Mouse (Mus musculus) A20 (cell line): ENCODE results near the gene Arl10.

ENCODE experiments used
- DNase-seq: peaks from one replicate; pipeline ENCODE4 v3.0.0-alpha.2; 2011; ENCODE audit warnings: low read depth, low spot score

Arl10 gene

GRCm38 (mm10) chr13:54582126-54582525 lies 7.3 kb downstream of the Arl10 start:
- DNase-seq, result no peak

- no peak for DNase-seq
These were observed 8.0 kb downstream of the Arl10 start for GRCm38 (mm10) chr13:54582860-54583259.

- DNase-seq, result no peak
These were observed 11.0 kb downstream of the Arl10 start for GRCm38 (mm10) chr13:54585831-54586230.

- DNase-seq, result no peak
These were observed 14.7 kb downstream of the Arl10 start for GRCm38 (mm10) chr13:54589414-54589995.

DNA sequence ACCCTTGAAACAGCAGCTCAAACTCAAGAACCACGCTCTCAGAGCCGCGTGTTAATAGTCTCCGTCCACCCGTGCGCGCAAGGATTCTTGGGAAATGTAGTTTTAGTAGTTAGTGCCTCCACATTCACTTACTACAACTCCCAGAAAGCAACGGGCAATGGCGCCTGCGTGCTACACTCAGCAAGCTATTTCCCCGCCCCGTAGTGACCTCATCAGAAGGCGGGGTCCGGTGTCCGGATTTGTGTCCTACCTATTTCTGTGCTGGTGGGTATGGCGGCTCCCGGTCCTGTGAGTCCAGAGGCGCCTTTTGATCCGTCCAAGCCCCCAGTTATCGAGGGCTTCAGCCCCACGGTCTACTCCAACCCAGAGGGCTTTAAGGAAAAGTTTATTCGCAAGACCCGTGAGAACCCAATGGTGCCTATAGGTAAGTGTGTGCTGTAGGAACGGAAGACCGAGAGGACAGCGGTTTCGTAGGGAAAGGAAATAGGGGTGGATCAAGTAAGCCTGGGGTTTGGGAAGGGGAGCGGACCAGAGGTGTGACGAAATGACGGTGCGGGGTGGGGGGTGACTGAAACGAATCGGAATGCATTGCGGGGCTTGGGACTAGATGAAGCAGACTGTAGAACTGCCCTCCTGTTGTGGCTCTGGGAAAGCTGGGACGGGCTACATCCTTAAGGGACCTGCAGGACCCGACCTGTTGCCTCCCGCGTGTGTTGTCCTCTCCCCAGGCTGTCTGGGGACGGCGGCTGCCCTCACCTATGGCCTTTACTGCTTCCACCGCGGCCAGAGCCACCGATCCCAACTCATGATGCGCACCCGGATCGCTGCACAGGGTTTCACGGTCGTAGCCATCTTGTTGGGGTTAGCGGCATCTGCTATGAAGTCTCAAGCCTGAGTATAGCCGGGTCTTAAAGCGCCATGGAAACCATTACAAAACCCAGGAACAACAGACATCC lies 15.5 kb downstream of the Arl10 start, which contains the start of the genes Nop16 and Higd2a:
Nop16 (minus strand) TSS at position 95 of the 956 bp plus-strand sequence.
Higd2a (plus strand) TSS at position 212 of the 956 bp plus-strand sequence.
- DNase-seq, result peak; percentile 99

- DNase-seq, result peak; percentile 74
These were observed 17.1 kb downstream of the Arl10 start for GRCm38 (mm10) chr13:54591776-54592356.

DNA sequence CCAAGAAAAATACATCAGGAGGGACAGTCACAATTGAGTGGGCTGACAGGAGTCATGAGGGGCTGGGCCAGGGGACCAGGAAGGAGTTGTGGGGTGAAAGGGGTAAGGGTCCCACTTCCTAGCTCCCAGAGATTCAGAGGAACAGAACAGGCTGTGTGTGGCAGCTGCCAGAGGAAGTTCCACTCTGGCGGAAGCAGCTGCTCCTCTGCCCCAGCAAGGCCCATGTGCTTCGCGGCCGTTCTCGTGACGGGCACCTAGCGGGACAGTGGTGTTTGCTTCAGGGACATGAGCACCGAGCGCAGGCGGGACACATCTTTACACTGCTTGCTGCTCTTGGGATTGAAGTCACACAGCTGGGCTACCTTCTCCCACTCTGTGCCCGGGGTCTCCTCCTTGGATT lies 18.8 kb downstream of the Arl10 start:
- DNase-seq, result no peak

GRCm38 (mm10) chr13:54596107-54596690 lies 21.4 kb downstream of the Arl10 start:
- DNase-seq, result no peak

GRCm38 (mm10) chr13:54596870-54597269 lies 22.1 kb downstream of the Arl10 start:
- DNase-seq, result no peak

- no peak for DNase-seq
These were observed 23.9 kb downstream of the Arl10 start for GRCm38 (mm10) chr13:54598622-54599143.

GRCm38 (mm10) chr13:54602639-54603111 lies 27.9 kb downstream of the Arl10 start:
- no peak for DNase-seq

- DNase-seq, result no peak
These were observed 28.7 kb downstream of the Arl10 start for GRCm38 (mm10) chr13:54603501-54603900.

DNA sequence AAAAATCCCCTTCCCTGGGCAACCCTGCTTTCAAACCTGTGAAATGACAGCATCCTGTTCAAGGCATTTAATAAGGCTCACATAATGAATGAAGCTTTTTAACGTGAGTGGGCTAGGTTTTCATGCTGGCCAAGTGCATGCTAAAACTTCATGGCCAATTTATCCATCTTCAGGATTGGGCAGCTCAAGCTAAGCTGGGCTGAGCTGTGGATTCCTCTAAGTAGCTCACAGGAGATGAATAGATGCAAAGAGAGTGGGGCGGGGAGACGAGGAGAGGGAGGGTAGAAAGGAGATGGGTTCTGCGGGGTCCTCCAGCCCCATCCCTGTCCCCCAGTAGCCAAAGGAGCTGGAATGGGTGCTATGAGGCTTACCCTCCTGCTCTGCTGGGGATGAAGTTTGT lies 29.4 kb downstream of the Arl10 start:
- DNase-seq, result no peak

DNA sequence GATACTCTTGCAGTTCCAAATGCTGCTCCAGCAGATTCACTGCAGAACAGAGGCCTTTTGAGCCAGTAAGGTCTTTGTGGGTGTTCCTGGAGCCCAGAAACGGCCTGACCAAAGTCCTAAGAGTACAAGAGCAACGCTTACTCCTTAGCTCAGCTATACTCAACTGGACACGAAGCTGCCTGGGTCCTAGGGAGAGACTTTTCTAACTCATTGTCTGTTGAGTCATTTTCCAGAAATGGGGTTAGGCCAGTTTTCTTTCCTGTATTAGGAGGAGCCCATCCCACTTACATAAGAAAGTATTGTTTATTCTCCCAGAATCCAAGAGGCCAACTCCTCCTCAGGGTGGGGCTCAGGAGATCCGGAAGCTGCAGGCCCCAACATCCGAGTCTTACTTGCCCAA lies 30.6 kb downstream of the Arl10 start:
- no peak for DNase-seq

GRCm38 (mm10) chr13:54607204-54607603 lies 32.4 kb downstream of the Arl10 start:
- DNase-seq, result no peak

DNA sequence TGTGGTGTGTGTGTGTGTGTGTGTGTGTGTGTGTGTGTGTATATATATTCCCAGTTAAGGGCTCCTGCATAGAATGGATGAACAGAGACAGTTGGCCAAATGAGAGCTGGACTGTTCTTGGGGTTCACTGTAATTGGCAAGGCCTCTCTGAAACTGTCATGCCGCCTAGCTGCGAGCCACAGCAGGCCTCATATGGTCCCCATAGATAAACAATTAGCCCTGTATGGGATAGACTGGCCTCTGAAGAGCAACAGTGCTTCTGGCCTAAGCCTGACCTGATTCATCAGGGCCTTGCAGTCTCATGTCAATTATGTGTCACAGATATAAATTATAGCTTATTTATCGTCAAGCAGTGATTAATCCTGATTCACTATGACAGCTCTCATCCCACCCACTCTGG lies 33.2 kb downstream of the Arl10 start:
- no peak for DNase-seq

GRCm38 (mm10) chr13:54608666-54609065 lies 33.9 kb downstream of the Arl10 start:
- no peak for DNase-seq

DNA sequence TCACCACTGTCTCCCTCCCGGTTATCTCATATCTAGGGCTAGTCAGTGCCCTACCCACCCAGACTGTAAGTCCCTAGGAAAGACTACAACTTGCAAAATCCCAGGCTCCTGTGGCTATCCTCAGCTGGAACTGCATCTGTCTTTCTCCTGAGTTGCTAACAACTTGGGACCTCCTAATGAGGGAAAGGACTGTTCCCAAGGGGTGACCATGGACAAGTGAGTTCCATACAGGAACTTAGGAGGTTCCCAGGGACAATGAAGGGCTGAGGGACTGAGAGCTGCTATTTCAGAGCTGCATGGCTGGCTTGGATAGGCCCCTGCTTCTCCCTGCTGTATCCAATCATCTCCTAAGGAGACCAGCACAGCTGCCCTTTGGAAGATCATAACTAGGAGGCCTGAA lies 34.5 kb downstream of the Arl10 start:
- DNase-seq, result no peak

DNA sequence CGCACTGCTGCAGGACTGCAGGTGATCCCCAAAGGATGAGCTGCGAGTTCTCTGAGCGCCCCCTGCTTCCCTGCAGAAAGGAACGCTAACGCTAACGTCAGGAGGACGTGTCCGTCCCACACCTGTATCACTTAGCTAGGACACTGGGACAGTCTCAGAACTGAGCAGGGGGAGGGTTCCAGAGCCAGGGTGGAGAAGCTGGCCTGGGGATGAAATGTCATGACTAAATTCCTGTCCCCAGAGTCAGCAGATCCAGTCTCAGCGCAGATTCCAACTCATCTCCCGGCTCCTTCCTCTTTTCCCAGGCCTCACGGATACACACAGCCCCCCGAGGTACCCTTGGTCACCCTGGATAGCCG lies 35.8 kb downstream of the Arl10 start:
- no peak for DNase-seq

DNA sequence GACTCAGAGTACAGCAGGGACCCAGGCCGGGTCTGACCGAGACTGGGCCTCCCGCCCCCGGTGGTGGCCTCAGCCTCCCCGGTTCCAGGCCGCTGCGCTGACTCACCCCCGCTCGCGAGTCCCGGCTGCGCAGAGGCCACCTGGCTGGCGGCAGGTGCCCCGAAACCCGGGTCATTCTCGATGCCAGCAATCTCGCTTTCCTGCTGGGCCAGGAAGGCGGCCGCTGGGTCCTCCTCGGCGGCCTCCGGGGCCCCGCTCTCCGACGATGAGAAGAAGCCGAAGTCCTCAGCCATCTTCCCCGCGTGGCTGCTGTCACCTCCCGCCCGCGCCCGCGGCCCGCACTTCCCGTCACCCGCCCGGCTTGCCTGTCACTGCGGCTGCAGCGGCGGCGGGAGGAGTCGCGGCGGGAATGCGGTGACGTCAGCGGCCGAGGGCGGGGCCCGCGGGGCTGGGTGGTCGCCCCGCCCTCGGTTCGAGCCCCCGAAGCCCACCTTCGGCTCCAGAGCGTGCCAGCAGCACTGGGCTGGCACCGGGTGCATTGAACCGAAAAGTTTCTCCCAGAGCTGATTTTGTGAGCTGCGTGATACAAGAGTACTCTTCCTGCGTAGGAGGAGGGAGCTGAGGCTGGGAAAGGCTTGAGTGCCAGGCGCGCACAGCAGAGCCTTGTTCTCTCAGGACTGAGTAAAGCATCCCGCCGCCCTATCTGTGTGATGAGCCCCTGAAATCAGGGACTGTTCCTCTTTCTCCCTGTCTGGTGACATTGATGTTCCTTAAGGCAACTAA lies 36.3 kb downstream of the Arl10 start, which contains the start of gene Cltb:
Cltb (minus strand) TSS at position 373 of the 783 bp plus-strand sequence.
- peak; percentile 84 for DNase-seq

- DNase-seq, result peak; percentile 66
These were observed 38.3 kb downstream of the Arl10 start for GRCm38 (mm10) chr13:54613141-54613540.
